15 mouse cellular contexts compared by ENCODE assay signal in the genomic region with DNA sequence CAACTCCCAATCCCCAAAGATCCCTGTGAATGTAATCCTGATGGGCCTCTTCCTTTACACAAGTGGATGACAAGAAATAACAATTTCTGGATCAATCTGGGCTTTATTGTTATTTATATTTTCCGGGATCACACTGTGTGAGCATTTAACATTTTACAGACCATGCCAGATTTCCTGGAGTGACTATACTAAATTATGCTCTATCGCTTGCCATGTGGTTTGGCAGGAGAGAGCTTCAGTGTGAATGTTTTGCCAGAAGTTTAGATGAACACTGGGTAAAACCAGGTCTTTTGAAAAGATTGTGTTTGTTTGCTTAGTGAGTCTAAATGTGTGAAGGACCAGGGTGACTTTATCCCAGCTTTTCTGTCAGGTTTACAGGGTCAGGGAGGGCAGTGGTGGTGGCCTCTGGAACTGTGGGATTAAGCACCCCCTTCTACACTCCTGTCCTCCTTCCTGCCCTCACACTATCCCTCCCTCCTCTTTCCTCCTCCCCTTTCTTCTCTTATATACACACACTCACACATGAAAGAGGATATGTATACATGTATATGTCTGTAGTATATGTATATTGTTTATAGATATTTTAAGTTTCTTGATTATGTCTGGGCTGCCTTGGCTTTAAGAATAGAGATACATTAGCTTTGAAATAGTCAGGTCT.
"Had no signal": no experiment of that assay in that cellular context is flagged by ENCODE, and none has a peak within 500 bp of the region (broad histone marks: within the 10 kb centered on the region; RNA-seq: fewer than 3 reads in every experiment).

No protein-coding gene starts in this region.

- H3K4me2 ChIP-seq: limb, embryonic 12.5 days; liver, embryonic 13.5 days; midbrain, embryonic 13.5 days; neural tube, embryonic 15.5 days had no signal

- H3K9me3 ChIP-seq: limb, embryonic 12.5 days; liver, embryonic 13.5 days; midbrain, embryonic 13.5 days; neural tube, embryonic 15.5 days had no signal

- DNase-seq: kidney, adult 8-10 months; kidney, postnatal 10 days; kidney, postnatal 4 days; liver; liver, embryonic 13.5 days; liver, postnatal 0 days; lung, postnatal 36 days; right cerebral cortex, adult 18-20 months; thymus, postnatal 4 days had no signal

- ATAC-seq: liver, postnatal 0 days; midbrain, embryonic 13.5 days had no signal

- H3K27ac ChIP-seq: layer of hippocampus, adult 2 months; limb, embryonic 12.5 days; liver, embryonic 13.5 days; midbrain, embryonic 13.5 days; neural tube, embryonic 15.5 days; stomach, postnatal 0 days had no signal

- H3K9ac ChIP-seq: limb, embryonic 12.5 days; liver, embryonic 13.5 days; liver, postnatal 0 days; midbrain, embryonic 13.5 days; neural tube, embryonic 15.5 days had no signal

- H3K27me3 ChIP-seq: limb, embryonic 12.5 days; liver, embryonic 13.5 days; midbrain, embryonic 13.5 days; neural tube, embryonic 15.5 days had no signal

- H3K4me1 ChIP-seq: limb, embryonic 12.5 days; liver, embryonic 13.5 days had no signal

- H3K4me3 ChIP-seq: layer of hippocampus, adult 2 months; limb, embryonic 12.5 days; liver, embryonic 13.5 days; midbrain, embryonic 13.5 days; myocyte; neural tube, embryonic 15.5 days had no signal

- H3K36me3 ChIP-seq: limb, embryonic 12.5 days; liver, embryonic 13.5 days; midbrain, embryonic 13.5 days; neural tube, embryonic 15.5 days had no signal
